Mouse (Mus musculus): ENCODE data around the gene Pepd.

Pepd gene

DNA sequence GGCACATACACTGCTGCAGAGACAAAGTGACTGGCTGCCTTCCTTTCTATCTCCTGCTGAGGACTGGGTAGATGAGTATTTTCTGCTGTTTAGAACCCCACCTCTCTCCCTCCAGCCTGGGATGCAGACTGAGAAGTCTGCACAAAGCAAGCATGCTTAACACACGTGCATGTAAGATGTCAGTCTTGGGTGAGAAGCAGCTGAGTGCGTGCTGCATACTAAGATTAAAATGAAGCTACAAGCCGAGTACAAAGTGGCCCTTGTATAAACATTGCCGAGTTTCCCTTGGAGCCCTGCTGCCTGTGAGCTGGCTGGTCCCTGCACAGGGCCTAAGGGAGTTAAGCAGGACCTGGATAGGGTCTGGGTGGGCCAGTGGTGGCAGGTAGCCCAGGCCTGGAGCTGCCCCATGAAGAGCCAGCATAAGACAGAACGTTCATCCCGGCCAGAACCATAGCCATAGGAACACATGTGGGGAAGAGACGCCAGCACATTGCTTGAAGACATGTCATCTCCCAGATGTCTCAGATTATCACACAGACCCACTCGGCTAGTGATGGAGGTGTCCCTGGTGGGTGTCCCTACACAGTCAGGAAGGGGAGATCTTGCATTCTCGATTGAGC, 115.7 kb downstream of the Pepd start:
- H3K4me1 ChIP-seq (replicated peaks; ENCODE audit: low read depth, low read length), result peaks cover 29% of the 10 kb centered on the region
- no peak overlapping the region for H3K4me3 ChIP-seq (replicated peaks; ENCODE audit: low read length)
- H3K36me3 ChIP-seq (ENCODE audit: insufficient read depth, low read length), result peaks cover 59% of the 10 kb centered on the region
- TF ChIP-seq POU5F1 (IDR thresholded peaks at IDR 0.05; ENCODE audit: borderline replicate concordance, low read length) (no peak), NANOG (IDR thresholded peaks at IDR 0.05; ENCODE audit: borderline replicate concordance, low read length) (no peak), CTCF (conservative IDR thresholded peaks at IDR 0.05; ENCODE audit: low read length) (no peak)
- no peaks in the 10 kb centered on the region for H3K27me3 ChIP-seq (ENCODE audit: insufficient read depth, low read length)
- H3K9me3 ChIP-seq (ENCODE audit: low read length), result no peaks in the 10 kb centered on the region

DNA sequence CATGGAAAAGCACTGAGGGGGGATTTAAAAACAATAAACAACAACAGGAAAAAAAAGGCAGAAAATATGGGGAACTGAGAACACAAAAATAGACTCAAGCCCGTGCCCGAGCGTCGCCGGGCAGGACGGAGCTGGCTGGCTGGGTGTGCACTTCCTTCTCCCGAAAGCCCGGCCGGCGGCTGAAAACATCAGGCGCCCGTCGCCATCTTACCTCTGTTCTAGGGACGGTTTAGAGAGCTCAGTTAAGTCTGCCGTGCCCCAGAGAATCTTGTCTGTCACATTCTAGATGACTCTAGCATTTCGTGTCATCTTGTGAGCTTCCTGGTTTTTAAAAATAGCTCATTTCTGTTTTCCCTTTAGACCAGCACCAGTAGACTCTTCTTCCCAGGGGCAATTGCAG, 116.4 kb downstream of the Pepd start:
- TF ChIP-seq NANOG (IDR thresholded peaks at IDR 0.05; ENCODE audit: borderline replicate concordance, low read length), result no peak
- Histone ChIP-seq H3K4me3 (replicated peaks; ENCODE audit: low read length) (no peak overlapping the region), H3K4me1 (replicated peaks; ENCODE audit: low read depth, low read length) (peaks cover 29% of the 10 kb centered on the region)

DNA sequence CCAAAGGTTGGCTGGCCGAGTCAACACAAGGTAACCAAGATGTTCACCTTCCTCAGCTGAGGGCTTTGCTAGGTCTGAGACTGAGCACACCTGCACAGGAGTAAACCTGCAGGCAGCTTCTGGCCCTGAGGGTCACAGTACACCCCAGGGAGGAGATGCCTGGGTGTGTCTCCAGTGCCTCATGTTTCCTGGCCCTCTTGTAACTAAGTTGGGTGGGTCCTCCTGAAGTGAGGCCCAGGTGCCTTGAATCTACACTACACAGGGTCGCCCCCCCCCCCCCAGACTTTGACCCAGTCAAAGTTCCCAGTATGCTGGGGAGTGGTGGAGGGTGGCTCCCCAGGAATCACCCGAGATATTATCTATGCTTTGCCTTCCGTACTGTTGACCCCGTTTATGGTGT, 117.0 kb downstream of the Pepd start:
- TF ChIP-seq POU5F1 (IDR thresholded peaks at IDR 0.05; ENCODE audit: borderline replicate concordance, low read length) (no peak), NANOG (IDR thresholded peaks at IDR 0.05; ENCODE audit: borderline replicate concordance, low read length) (no peak), CTCF (conservative IDR thresholded peaks at IDR 0.05; ENCODE audit: low read length) (no peak)
- Histone ChIP-seq H3K36me3 (ENCODE audit: insufficient read depth, low read length) (peaks cover 67% of the 10 kb centered on the region), H3K27me3 (ENCODE audit: insufficient read depth, low read length) (no peaks in the 10 kb centered on the region), H3K4me1 (replicated peaks; ENCODE audit: low read depth, low read length) (peaks cover 29% of the 10 kb centered on the region), H3K9me3 (ENCODE audit: low read length) (no peaks in the 10 kb centered on the region), H3K4me3 (replicated peaks; ENCODE audit: low read length) (no peak overlapping the region)

More for the DNA sequence above, 116.4 kb downstream of the Pepd start:
- no peaks in the 10 kb centered on the region for H3K9me3 ChIP-seq (ENCODE audit: low read length)
- no peaks in the 10 kb centered on the region for H3K27me3 ChIP-seq (ENCODE audit: insufficient read depth, low read length)
- H3K36me3 ChIP-seq (ENCODE audit: insufficient read depth, low read length), result peaks cover 60% of the 10 kb centered on the region

DNA sequence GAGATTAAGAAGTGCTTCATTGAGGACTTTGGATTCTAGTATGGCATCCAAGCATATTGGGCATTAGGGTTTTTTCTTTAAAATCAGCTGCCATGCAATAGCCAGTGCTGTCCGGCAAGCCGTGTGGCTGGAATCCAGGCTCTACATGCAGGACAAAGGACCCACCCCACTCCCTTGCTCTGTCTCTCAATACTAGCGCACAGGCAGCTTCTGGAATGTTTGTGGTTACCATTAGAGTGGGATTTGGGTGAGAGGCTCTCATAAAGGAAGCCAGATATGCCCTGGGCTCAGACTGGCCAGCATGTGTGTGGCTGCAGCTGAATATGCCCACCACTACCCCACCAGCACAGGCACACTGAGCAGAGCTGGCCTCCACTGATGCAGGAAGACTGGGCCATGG, 117.5 kb downstream of the Pepd start:
- TF ChIP-seq CTCF (conservative IDR thresholded peaks at IDR 0.05; ENCODE audit: low read length) (no peak), NANOG (IDR thresholded peaks at IDR 0.05; ENCODE audit: borderline replicate concordance, low read length) (no peak), POU5F1 (IDR thresholded peaks at IDR 0.05; ENCODE audit: borderline replicate concordance, low read length) (no peak)
- H3K4me3 ChIP-seq (replicated peaks; ENCODE audit: low read length), result no peak overlapping the region
- peaks cover 29% of the 10 kb centered on the region for H3K4me1 ChIP-seq (replicated peaks; ENCODE audit: low read depth, low read length)

DNA sequence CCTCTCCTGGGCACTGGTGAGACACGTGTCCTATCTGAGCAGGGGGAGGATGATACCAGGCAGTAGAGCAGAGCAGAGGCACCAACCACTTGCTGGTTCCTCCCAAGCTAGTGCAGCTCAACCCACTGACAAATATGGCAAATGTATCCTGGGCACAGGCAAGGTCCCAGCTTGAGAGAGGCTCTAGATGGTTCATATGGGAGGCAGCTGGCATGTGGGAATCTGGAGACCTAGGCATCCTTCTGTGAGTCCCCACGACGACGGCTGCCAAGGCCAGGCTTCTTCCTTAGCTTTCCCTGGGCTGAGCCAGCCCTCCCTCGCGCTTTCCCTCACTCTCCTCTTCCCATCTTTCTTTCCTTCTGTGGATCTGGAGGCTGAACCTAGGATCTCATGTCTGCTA, 118.4 kb downstream of the Pepd start:
- TF ChIP-seq CTCF (conservative IDR thresholded peaks at IDR 0.05; ENCODE audit: low read length), result no peak
- no peak for TF ChIP-seq NANOG (IDR thresholded peaks at IDR 0.05; ENCODE audit: borderline replicate concordance, low read length)
- no peak for TF ChIP-seq POU5F1 (IDR thresholded peaks at IDR 0.05; ENCODE audit: borderline replicate concordance, low read length)
- peaks cover 29% of the 10 kb centered on the region for H3K4me1 ChIP-seq (replicated peaks; ENCODE audit: low read depth, low read length)
- no peaks in the 10 kb centered on the region for H3K9me3 ChIP-seq (ENCODE audit: low read length)
- peaks cover 73% of the 10 kb centered on the region for H3K36me3 ChIP-seq (ENCODE audit: insufficient read depth, low read length)
- no peaks in the 10 kb centered on the region for H3K27me3 ChIP-seq (ENCODE audit: insufficient read depth, low read length)
- no peak overlapping the region for H3K4me3 ChIP-seq (replicated peaks; ENCODE audit: low read length)

More for the DNA sequence above, 117.5 kb downstream of the Pepd start:
- H3K36me3 ChIP-seq (ENCODE audit: insufficient read depth, low read length), result peaks cover 71% of the 10 kb centered on the region
- no peaks in the 10 kb centered on the region for H3K27me3 ChIP-seq (ENCODE audit: insufficient read depth, low read length)
- no peaks in the 10 kb centered on the region for H3K9me3 ChIP-seq (ENCODE audit: low read length)

DNA sequence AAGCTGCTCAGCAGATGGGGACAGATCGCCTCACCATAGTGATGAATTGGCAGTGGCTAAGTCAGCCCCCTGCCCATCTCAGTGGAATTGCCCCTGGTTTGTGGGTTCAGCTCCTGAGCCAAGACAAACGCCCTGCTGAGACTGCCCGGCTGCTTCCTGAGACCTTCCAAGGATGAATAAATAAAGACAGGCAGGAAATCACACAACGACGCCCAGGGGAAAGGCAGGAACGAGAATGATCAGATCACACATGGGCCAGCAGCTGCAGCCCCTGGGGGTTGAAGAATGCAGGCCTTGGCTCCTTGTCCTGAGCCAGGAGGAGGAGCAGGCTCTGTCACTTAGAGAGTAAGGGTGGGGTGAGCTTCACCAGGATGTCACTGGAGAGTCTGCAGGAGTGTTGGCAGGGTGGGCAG, 123.0 kb downstream of the Pepd start:
- peaks cover 87% of the 10 kb centered on the region for H3K36me3 ChIP-seq (ENCODE audit: insufficient read depth, low read length)
- no peaks in the 10 kb centered on the region for H3K27me3 ChIP-seq (ENCODE audit: insufficient read depth, low read length)
- TF ChIP-seq POU5F1 (IDR thresholded peaks at IDR 0.05; ENCODE audit: borderline replicate concordance, low read length), result no peak
- no peak for TF ChIP-seq NANOG (IDR thresholded peaks at IDR 0.05; ENCODE audit: borderline replicate concordance, low read length)
- no peak for TF ChIP-seq CTCF (conservative IDR thresholded peaks at IDR 0.05; ENCODE audit: low read length)
- H3K9me3 ChIP-seq (ENCODE audit: low read length), result no peaks in the 10 kb centered on the region
- no peak overlapping the region for H3K4me3 ChIP-seq (replicated peaks; ENCODE audit: low read length)
- peaks cover 6% of the 10 kb centered on the region for H3K4me1 ChIP-seq (replicated peaks; ENCODE audit: low read depth, low read length)

DNA sequence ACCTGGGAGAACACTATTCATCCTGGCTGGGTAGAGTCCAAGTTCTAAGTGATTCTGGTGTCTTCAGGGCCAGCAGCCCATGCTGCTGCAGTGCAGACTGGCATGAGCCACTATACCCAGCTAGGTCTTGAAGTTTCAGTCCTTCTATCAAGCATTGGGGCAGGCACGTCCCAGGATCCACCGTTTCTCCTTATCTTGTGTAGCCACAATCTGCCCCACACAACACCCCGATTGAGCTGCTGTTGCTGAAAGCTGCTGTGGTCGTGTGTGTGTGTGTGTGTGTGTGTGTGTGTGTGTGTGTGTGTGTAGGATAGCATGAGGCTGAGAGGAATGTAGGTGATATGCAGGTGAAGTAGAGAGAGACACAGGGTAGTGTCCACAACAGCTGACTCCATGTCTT, 123.4 kb downstream of the Pepd start:
- H3K27me3 ChIP-seq (ENCODE audit: insufficient read depth, low read length), result no peaks in the 10 kb centered on the region
- H3K36me3 ChIP-seq (ENCODE audit: insufficient read depth, low read length), result peaks cover 87% of the 10 kb centered on the region
- TF ChIP-seq NANOG (IDR thresholded peaks at IDR 0.05; ENCODE audit: borderline replicate concordance, low read length), result no peak
- no peak for TF ChIP-seq CTCF (conservative IDR thresholded peaks at IDR 0.05; ENCODE audit: low read length)
- TF ChIP-seq POU5F1 (IDR thresholded peaks at IDR 0.05; ENCODE audit: borderline replicate concordance, low read length), result no peak
- peaks cover 6% of the 10 kb centered on the region for H3K4me1 ChIP-seq (replicated peaks; ENCODE audit: low read depth, low read length)
- no peak overlapping the region for H3K4me3 ChIP-seq (replicated peaks; ENCODE audit: low read length)
- H3K9me3 ChIP-seq (ENCODE audit: low read length), result no peaks in the 10 kb centered on the region

DNA sequence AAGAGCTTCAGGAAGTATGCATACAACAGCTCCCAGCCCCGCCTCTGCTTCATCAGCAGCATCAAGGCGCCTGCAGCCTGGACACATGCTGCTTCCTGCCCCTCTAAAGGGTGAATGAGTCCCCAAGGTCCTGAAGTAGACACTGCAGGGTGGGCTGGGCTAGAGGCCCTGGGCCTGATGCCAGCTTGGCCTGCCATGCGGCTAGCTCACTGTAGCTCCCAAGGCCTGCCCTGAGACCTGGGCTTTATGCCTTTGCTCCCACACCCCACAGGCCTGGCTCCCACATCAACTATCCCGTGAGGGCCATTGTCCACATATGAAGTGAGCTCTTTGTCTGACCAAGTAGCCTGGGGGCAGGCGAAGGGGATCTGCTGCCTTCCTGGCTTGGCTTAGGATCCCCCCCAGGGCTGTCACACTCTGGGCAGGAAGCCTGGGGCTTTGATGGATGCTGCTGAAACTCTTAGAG, 124.1 kb downstream of the Pepd start:
- Histone ChIP-seq H3K36me3 (ENCODE audit: insufficient read depth, low read length) (peaks cover 87% of the 10 kb centered on the region), H3K4me1 (replicated peaks; ENCODE audit: low read depth, low read length) (peaks cover 11% of the 10 kb centered on the region), H3K27me3 (ENCODE audit: insufficient read depth, low read length) (no peaks in the 10 kb centered on the region), H3K4me3 (replicated peaks; ENCODE audit: low read length) (no peak overlapping the region), H3K9me3 (ENCODE audit: low read length) (no peaks in the 10 kb centered on the region)
- no peak for TF ChIP-seq CTCF (conservative IDR thresholded peaks at IDR 0.05; ENCODE audit: low read length)
- TF ChIP-seq NANOG (IDR thresholded peaks at IDR 0.05; ENCODE audit: borderline replicate concordance, low read length), result no peak
- TF ChIP-seq POU5F1 (IDR thresholded peaks at IDR 0.05; ENCODE audit: borderline replicate concordance, low read length), result no peak

DNA sequence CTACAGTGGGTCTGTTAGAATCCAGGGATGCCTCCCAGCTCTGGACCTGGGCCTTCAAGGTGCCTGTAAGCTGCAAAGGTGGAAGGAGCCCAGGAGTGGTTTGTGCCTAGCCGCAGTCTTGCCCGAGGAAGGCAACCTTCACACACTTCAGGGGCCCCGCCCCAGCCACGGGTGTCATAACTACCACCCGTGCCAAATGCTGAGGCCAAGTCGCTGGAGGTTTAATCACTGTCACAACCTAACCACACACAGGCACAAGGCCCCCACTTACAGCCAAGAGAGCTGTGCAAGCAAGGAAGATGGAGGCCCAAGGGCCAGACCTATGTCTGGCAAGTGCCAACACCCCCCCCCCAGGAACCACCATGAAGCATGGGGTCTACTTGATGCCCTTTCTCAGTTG, 125.2 kb downstream of the Pepd start:
- Histone ChIP-seq H3K4me1 (replicated peaks; ENCODE audit: low read depth, low read length) (peaks cover 16% of the 10 kb centered on the region), H3K9me3 (ENCODE audit: low read length) (no peaks in the 10 kb centered on the region)
- TF ChIP-seq CTCF (conservative IDR thresholded peaks at IDR 0.05; ENCODE audit: low read length) (no peak), NANOG (IDR thresholded peaks at IDR 0.05; ENCODE audit: borderline replicate concordance, low read length) (no peak), POU5F1 (IDR thresholded peaks at IDR 0.05; ENCODE audit: borderline replicate concordance, low read length) (no peak)

More for the DNA sequence above, 125.2 kb downstream of the Pepd start:
- H3K27me3 ChIP-seq (ENCODE audit: insufficient read depth, low read length), result no peaks in the 10 kb centered on the region
- H3K4me3 ChIP-seq (replicated peaks; ENCODE audit: low read length), result no peak overlapping the region
- peaks cover 86% of the 10 kb centered on the region for H3K36me3 ChIP-seq (ENCODE audit: insufficient read depth, low read length)
